Mouse (Mus musculus) limb, embryonic 15.5 days (tissue): ENCODE results near the gene Efcc1. TPM values are rescaled to one million over a fixed set of nuclear protein-coding genes. Genes with fewer than 3 reads are reported as not detected.

Source experiments
- ATAC-seq: fragments of 200-750 bp; cut with Nextera tagmentation; 2 replicates; pipeline ENCODE4 v1.8.0; 2017; ENCODE audit warnings: low read depth, moderate TSS enrichment; ENCODE audit not compliant: insufficient number of reproducible peaks, low FRiP score, low TSS enrichment
- H3K27ac ChIP-seq: fragments of 300-500 bp; sonication (generic); 2 replicates; pipeline ENCODE4 v1.5.1; 2015; ENCODE audit warnings: moderate library complexity, mild to moderate bottlenecking, inconsistent platforms
- H3K27me3 ChIP-seq: fragments of 300-500 bp; sonication (generic); 2 replicates; pipeline ENCODE4 v1.6.1; 2015; ENCODE audit warnings: inconsistent platforms
- H3K36me3 ChIP-seq: fragments of 300-500 bp; sonication (generic); 2 replicates; pipeline ENCODE4 v1.6.1; 2015; ENCODE audit warnings: inconsistent platforms
- H3K4me1 ChIP-seq: fragments of 300-500 bp; sonication (generic); 2 replicates; pipeline ENCODE4 v1.6.1; 2015; ENCODE audit warnings: inconsistent platforms
- H3K4me2 ChIP-seq: fragments of 300-500 bp; sonication (generic); 2 replicates; pipeline ENCODE4 v1.6.1; 2015; ENCODE audit warnings: mild to moderate bottlenecking, inconsistent platforms
- H3K4me3 ChIP-seq: fragments of 300-500 bp; sonication (generic); 2 replicates; pipeline ENCODE4 v1.5.1; 2015; ENCODE audit warnings: mild to moderate bottlenecking, inconsistent platforms
- H3K9ac ChIP-seq: fragments of 300-500 bp; sonication (generic); 2 replicates; pipeline ENCODE4 v1.6.1; 2015; ENCODE audit warnings: inconsistent platforms
- H3K9me3 ChIP-seq: fragments of 300-500 bp; sonication (generic); 2 replicates; pipeline ENCODE4 v1.6.1; 2016; ENCODE audit warnings: inconsistent platforms
- WGBS: fragments of 180-500 bp; shearing (Covaris S2); methylation state at CpG from one replicate; pipeline ENCODE4 v1.1.7; 2015; 5-methylcytosine and 5-hydroxymethylcytosine counted together
- polyA plus RNA-seq: library from polyadenylated mRNA; unstranded; fragments of >200 nt; fragmentation: Nextera tagmentation; extraction: Ambion mirVana; gene quantifications from 2 replicates; pipeline ENCODE4 v1.2.1, GENCODE M21; 2015

Gene Efcc1
- polyA plus RNA-seq, 1 experiment from 2014 or later: 0.97 TPM

DNA sequence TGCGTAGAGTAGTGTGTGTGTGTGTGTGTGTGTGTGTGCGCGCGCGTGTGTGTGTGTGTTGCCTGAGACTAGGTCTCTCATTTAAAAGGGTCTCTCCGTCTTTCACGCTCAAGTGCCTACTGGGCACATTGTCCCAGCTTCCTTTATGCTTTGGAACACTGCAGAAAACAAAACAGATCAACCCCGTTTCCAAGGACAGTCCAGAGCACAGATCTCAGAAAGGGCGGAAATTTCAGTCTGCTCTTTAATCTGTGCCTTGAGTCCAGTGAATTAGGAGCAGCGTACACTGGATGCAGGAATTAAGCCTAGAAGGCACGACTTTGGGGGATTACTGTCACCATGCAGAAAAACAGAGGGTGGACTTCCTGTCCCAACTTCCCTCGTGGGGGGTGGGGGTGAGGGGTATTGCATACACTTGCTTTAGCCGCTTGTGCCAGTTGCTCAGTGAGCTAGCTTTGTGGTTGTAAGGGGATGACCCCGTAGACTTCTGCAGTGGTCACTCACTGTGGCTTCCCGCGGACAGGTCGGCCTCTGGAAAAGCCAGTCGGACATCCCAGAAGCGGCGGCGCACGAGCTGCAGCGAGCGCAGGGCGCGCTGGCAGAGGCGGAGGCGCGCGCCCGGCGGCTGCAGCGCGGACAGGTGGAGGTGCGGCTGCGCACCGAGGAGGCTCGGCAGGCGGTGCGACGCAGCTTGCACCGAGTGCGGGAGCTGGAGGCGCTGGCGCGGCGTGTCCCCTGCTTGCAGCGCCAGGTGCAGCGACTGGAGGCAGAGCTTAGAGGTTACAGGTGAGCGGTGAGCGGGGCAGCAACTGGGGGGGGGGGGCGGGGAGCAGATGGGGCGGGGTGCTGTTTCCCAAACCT is 1.7 kb downstream of the Efcc1 start:
- WGBS: 3% methylated on average over 50 of the region's 53 CpGs
- no peaks in the 10 kb centered on the region for H3K36me3 ChIP-seq
- H3K4me1 ChIP-seq: peaks cover 34% of the 10 kb centered on the region
- no peak overlapping the region; the same call in 1 of the 2 replicates for H3K9ac ChIP-seq
- H3K27ac ChIP-seq: no peak overlapping the region
- ATAC-seq: no peak
- no peaks in the 10 kb centered on the region for H3K9me3 ChIP-seq
- peak overlapping the region; percentile 35 for H3K4me3 ChIP-seq
- H3K27me3 ChIP-seq: peaks cover 76% of the 10 kb centered on the region
- peak overlapping the region; percentile 97 for H3K4me2 ChIP-seq

DNA sequence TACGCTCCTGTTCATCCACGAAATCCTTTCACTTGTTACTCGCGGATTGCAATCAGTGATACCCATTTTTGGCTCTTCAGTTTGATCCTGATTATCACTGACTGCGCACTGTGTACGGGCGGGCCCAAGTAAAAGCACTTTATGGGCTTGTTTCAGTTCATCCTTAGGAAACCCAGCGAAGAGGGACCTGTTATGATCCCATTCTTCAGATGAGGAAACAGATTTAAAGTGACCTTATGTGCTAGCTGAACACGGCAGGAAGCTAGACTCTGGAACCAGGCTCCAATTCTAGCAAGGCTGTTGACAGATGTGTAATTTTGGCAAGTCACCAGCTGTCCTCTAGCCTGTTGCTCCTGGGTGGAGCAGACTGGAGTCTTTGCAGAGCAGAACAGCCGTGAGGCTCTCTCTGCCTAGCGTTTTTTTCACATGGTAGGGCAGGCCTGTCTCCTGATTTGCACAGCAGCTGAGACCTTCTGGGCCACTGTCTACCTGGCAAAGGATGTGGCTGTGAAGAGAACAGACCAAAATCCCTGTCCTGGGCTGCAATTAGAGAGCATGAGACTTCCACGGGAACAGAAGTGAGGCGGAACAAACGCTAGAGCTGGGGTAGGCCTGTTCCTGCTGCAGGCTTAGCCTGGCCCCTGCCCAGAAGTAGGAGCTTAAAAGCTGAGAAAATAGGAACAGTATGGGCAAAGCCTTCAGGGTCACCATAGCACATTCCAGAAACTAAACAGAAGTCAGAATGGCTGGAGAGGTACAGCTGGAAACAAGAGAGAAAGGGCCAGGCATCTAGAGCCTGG is 2.7 kb downstream of the Efcc1 start:
- 29% methylated on average over 14 of the region's 14 CpGs for WGBS
- no peaks in the 10 kb centered on the region for H3K36me3 ChIP-seq
- H3K4me2 ChIP-seq: peak overlapping the region; percentile 62; the same call in 1 of the 2 replicates
- no peaks in the 10 kb centered on the region for H3K9me3 ChIP-seq
- peaks cover 70% of the 10 kb centered on the region for H3K27me3 ChIP-seq
- peaks cover 34% of the 10 kb centered on the region for H3K4me1 ChIP-seq
- H3K4me3 ChIP-seq: peak overlapping the region; percentile 35; the same call in 1 of the 2 replicates
- no peak overlapping the region for H3K27ac ChIP-seq
- H3K9ac ChIP-seq: no peak overlapping the region
- ATAC-seq: no peak

GRCm38 (mm10) chr6:87734136-87734535 is 3.5 kb downstream of the Efcc1 start:
- no peaks in the 10 kb centered on the region for H3K36me3 ChIP-seq
- no peaks in the 10 kb centered on the region for H3K9me3 ChIP-seq
- no peak overlapping the region for H3K27ac ChIP-seq
- ATAC-seq: no peak
- peaks cover 65% of the 10 kb centered on the region for H3K27me3 ChIP-seq
- no peak overlapping the region for H3K4me2 ChIP-seq
- 76% methylated on average over 5 of the region's 5 CpGs for WGBS
- peaks cover 34% of the 10 kb centered on the region for H3K4me1 ChIP-seq
- H3K9ac ChIP-seq: no peak overlapping the region
- H3K4me3 ChIP-seq: no peak overlapping the region

DNA sequence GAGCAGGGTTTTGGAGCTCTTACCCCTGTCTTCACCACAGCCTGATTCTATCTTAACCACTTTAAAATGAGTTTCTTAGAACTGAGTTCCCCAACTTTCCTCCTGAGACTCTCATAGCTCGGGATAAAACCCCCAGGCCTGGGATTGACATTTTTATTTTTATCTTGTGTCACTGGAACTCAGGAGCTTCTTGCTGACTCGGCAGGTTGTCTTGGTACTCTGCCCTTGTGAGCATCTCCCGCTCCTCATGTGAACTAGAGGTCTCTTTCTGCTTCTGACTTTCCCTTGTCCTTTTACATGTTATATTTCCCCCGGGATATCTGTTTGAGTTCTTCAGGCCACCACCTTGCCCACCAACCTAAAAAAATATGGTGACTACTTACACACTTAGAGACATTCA is 6.3 kb downstream of the Efcc1 start:
- Histone ChIP-seq H3K9ac (no peak overlapping the region), H3K36me3 (no peaks in the 10 kb centered on the region), H3K4me3 (no peak overlapping the region), H3K4me2 (no peak overlapping the region), H3K27me3 (peaks cover 37% of the 10 kb centered on the region), H3K4me1 (peaks cover 15% of the 10 kb centered on the region), H3K9me3 (no peaks in the 10 kb centered on the region), H3K27ac (no peak overlapping the region)
- 71% methylated on average over 4 of the region's 4 CpGs for WGBS
- ATAC-seq: no peak

GRCm38 (mm10) chr6:87737921-87738626 is 7.4 kb downstream of the Efcc1 start:
- Histone ChIP-seq H3K36me3 (no peaks in the 10 kb centered on the region), H3K9ac (no peak overlapping the region), H3K4me2 (no peak overlapping the region), H3K4me1 (peaks cover 5% of the 10 kb centered on the region), H3K27me3 (peaks cover 26% of the 10 kb centered on the region), H3K9me3 (no peaks in the 10 kb centered on the region), H3K27ac (no peak overlapping the region), H3K4me3 (no peak overlapping the region)
- ATAC-seq: no peak
- 76% methylated on average over 4 of the region's 4 CpGs for WGBS

DNA sequence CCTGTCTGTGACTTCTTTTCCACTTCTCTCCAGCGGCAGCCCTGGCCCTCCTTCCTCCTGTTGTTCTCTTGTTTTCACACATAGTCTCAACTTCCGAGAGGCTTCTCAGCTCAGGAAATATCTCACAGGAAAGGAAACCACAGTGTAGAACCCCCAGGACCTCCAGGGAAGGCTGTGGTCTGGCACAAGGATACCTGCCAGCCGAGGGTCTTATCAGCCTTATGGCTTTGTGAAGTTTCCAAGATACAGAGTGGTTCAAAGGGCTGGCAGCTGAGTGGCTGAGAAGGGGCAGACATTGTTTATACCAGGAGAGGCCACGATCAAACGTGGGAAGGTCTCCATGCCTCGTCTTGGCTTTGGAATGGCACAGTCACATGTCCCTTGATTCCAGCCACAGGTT is 9.2 kb downstream of the Efcc1 start:
- no peaks in the 10 kb centered on the region for H3K4me1 ChIP-seq
- WGBS: 46% methylated on average over 6 of the region's 6 CpGs
- H3K36me3 ChIP-seq: no peaks in the 10 kb centered on the region
- no peak overlapping the region for H3K4me3 ChIP-seq
- H3K4me2 ChIP-seq: no peak overlapping the region
- no peaks in the 10 kb centered on the region for H3K9me3 ChIP-seq
- no peak overlapping the region for H3K9ac ChIP-seq
- ATAC-seq: no peak
- H3K27ac ChIP-seq: no peak overlapping the region
- peaks cover 7% of the 10 kb centered on the region; the same call in 1 of the 2 replicates for H3K27me3 ChIP-seq

GRCm38 (mm10) chr6:87740496-87740895 is 9.8 kb downstream of the Efcc1 start:
- Histone ChIP-seq H3K9me3 (no peaks in the 10 kb centered on the region), H3K4me3 (no peak overlapping the region), H3K4me2 (no peak overlapping the region), H3K27ac (no peak overlapping the region), H3K36me3 (no peaks in the 10 kb centered on the region), H3K4me1 (no peaks in the 10 kb centered on the region), H3K27me3 (peaks cover 1% of the 10 kb centered on the region; the same call in 1 of the 2 replicates), H3K9ac (no peak overlapping the region)
- ATAC-seq: no peak

- H3K36me3 ChIP-seq: no peaks in the 10 kb centered on the region
- no peaks in the 10 kb centered on the region for H3K27me3 ChIP-seq
- no peak overlapping the region for H3K9ac ChIP-seq
- no peak overlapping the region for H3K4me3 ChIP-seq
- no peak overlapping the region for H3K4me2 ChIP-seq
- no peak for ATAC-seq
- H3K9me3 ChIP-seq: no peaks in the 10 kb centered on the region
- H3K27ac ChIP-seq: no peak overlapping the region
- H3K4me1 ChIP-seq: peaks cover 5% of the 10 kb centered on the region
- WGBS: 74% methylated on average over 8 of the region's 8 CpGs
Observed at GRCm38 (mm10) chr6:87741978-87742377, 11.3 kb downstream of the Efcc1 start.

GRCm38 (mm10) chr6:87742804-87743203 is 12.1 kb downstream of the Efcc1 start:
- Histone ChIP-seq H3K4me3 (no peak overlapping the region), H3K4me2 (no peak overlapping the region), H3K36me3 (no peaks in the 10 kb centered on the region), H3K27ac (no peak overlapping the region), H3K9ac (no peak overlapping the region), H3K9me3 (no peaks in the 10 kb centered on the region), H3K27me3 (no peaks in the 10 kb centered on the region), H3K4me1 (peaks cover 5% of the 10 kb centered on the region)
- ATAC-seq: no peak
- WGBS: 84% methylated on average over 5 of the region's 5 CpGs

- Histone ChIP-seq H3K27ac (no peak overlapping the region), H3K4me1 (peaks cover 5% of the 10 kb centered on the region), H3K27me3 (no peaks in the 10 kb centered on the region), H3K9me3 (no peaks in the 10 kb centered on the region), H3K4me3 (no peak overlapping the region), H3K9ac (no peak overlapping the region), H3K36me3 (no peaks in the 10 kb centered on the region), H3K4me2 (no peak overlapping the region)
- 71% methylated on average over 5 of the region's 5 CpGs for WGBS
- ATAC-seq: no peak
Observed at GRCm38 (mm10) chr6:87743281-87743680, 12.6 kb downstream of the Efcc1 start.

DNA sequence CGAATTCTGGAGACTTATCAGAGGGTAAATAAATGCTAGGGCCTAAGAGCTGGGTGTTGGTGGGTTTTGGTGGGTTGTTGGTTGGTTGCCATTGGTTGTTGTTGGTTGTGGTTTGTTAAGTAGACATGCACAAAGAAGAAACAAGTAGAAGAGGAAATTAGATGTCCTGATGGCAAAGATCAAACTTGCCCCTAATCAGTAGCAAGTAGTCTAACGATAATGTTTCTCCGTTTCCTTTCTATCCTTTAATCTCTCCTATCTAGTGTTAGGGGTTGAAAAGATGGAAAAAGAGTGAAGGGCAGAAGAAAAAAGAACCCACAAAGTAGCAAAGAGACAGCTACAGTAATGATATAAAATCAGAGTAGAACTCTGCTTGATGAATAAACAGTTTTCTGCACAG is 14.0 kb downstream of the Efcc1 start:
- Histone ChIP-seq H3K4me3 (no peak overlapping the region), H3K9ac (no peak overlapping the region), H3K27me3 (no peaks in the 10 kb centered on the region), H3K9me3 (no peaks in the 10 kb centered on the region), H3K4me1 (peaks cover 5% of the 10 kb centered on the region), H3K36me3 (no peaks in the 10 kb centered on the region), H3K27ac (no peak overlapping the region), H3K4me2 (no peak overlapping the region)
- 88% methylated on average over 3 of the region's 3 CpGs for WGBS
- no peak for ATAC-seq
